Mouse (Mus musculus): ENCODE measurements around the gene Myl12a. TPM values are rescaled to one million over a fixed set of nuclear protein-coding genes. Genes with fewer than 3 reads are reported as not detected.

Myl12a gene
- polyA plus RNA-seq, 1 experiment from 2014 or later = 673 TPM

DNA sequence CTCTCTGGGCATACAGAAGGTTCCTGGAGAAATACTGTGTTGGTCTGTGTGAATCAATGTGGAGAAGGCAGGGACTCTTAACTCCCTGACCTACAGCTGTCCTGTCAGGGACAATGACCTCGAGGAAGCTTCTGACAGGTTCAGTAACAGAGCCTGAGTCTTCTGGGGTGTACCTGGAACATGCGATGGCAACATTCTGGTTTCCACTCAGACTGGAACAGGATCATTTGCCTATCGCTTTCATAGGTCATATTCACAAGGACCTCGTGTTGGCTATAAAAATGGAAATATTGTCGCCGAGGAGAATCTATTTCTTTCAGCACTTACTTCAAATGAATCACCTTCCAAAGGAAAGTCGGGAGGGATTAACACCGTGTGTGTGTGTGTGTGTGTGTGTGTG, 23.2 kb upstream of the Myl12a start:
- WGBS = 78% methylated on average over 8 of the region's 8 CpGs
- Histone ChIP-seq H3K9ac (no peak overlapping the region), H3K4me3 (no peak overlapping the region), H3K36me3 (no peaks in the 10 kb centered on the region), H3K4me1 (no peaks in the 10 kb centered on the region), H3K27me3 (no peaks in the 10 kb centered on the region), H3K27ac (no peak overlapping the region), H3K9me3 (no peaks in the 10 kb centered on the region), H3K4me2 (no peak overlapping the region)
- ATAC-seq (ENCODE audit: borderline replicate concordance, extremely low read depth, low FRiP score, low TSS enrichment) = no peak

DNA sequence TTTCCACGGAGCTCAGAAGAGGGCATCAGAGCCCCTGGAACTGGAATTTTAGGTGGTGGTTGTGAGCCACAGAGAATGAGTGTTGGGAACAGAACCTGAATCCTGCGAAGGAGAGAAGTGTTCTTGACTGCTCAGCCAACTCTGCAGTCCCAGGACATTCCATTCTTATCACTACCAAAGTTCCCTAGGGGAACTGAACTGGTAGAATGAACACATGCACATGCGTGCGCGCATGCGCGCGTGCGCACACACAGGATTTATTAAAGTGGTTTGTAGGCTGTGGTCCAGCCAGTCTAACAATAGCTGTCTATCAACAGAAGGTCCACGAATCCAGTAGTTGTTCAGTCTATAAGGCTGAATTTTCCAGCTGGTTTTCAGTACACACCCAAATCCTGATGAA, 21.4 kb upstream of the Myl12a start:
- H3K27ac ChIP-seq = no peak overlapping the region
- H3K4me1 ChIP-seq = peaks cover 7% of the 10 kb centered on the region; the same call in 1 of the 2 replicates
- no peaks in the 10 kb centered on the region for H3K9me3 ChIP-seq
- H3K4me3 ChIP-seq = no peak overlapping the region
- no peaks in the 10 kb centered on the region for H3K36me3 ChIP-seq
- 90% methylated on average over 10 of the region's 10 CpGs for WGBS
- ATAC-seq (ENCODE audit: borderline replicate concordance, extremely low read depth, low FRiP score, low TSS enrichment) = no peak
- no peak overlapping the region for H3K9ac ChIP-seq
- H3K4me2 ChIP-seq = no peak overlapping the region
- no peaks in the 10 kb centered on the region for H3K27me3 ChIP-seq

DNA sequence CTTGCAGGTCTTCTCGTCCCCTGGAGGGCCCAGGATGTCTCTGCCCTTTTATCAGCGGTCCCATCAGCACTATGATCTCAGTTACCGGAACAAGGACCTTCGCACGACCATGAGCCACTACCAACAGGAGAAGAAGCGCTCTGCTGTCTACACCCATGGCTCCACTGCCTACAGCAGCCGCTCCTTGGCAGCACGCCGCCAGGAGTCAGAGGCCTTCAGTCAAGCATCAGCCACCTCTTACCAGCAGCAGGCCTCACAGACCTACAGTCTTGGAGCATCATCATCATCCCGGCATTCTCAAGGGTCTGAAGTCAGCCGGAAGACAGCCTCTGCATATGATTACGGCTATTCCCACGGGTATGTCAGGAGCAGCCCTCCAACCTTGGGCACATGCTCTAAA, 20.2 kb upstream of the Myl12a start:
- no peak for ATAC-seq (ENCODE audit: borderline replicate concordance, extremely low read depth, low FRiP score, low TSS enrichment)
- H3K4me3 ChIP-seq = no peak overlapping the region
- H3K4me2 ChIP-seq = no peak overlapping the region
- peaks cover 7% of the 10 kb centered on the region; the same call in 1 of the 2 replicates for H3K4me1 ChIP-seq
- WGBS = 92% methylated on average over 13 of the region's 13 CpGs
- no peaks in the 10 kb centered on the region for H3K9me3 ChIP-seq
- H3K36me3 ChIP-seq = no peaks in the 10 kb centered on the region
- no peak overlapping the region for H3K9ac ChIP-seq
- H3K27ac ChIP-seq = no peak overlapping the region
- no peaks in the 10 kb centered on the region for H3K27me3 ChIP-seq

DNA sequence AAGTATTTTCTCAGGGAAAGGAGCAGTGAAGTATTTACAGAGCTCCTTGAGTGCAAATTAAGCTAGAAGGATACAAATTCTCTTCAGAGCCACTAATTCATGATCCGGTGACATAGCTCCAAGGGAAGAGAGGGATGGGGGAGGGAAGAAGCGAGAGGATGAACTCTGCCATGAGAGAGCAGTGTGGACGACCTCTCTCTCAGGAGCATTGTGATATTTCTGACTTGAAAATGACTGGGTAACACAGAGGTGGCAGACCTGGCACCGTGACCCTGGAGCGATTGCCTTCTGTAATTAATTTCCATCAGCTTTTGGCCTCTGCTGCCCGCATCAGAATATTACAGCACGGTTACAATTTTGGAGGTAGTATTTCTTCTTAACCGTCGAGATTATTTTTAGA, 17.2 kb upstream of the Myl12a start:
- H3K4me3 ChIP-seq = no peak overlapping the region
- H3K9me3 ChIP-seq = no peaks in the 10 kb centered on the region
- 51% methylated on average over 9 of the region's 9 CpGs for WGBS
- H3K27me3 ChIP-seq = no peaks in the 10 kb centered on the region
- no peaks in the 10 kb centered on the region for H3K36me3 ChIP-seq
- no peak for ATAC-seq (ENCODE audit: borderline replicate concordance, extremely low read depth, low FRiP score, low TSS enrichment)
- peaks cover 7% of the 10 kb centered on the region; the same call in 1 of the 2 replicates for H3K4me1 ChIP-seq
- H3K4me2 ChIP-seq = no peak overlapping the region
- H3K9ac ChIP-seq = no peak overlapping the region
- H3K27ac ChIP-seq = 0 out of 2 replicates have a peak overlapping the region, but pooled peaks have one; percentile 11

DNA sequence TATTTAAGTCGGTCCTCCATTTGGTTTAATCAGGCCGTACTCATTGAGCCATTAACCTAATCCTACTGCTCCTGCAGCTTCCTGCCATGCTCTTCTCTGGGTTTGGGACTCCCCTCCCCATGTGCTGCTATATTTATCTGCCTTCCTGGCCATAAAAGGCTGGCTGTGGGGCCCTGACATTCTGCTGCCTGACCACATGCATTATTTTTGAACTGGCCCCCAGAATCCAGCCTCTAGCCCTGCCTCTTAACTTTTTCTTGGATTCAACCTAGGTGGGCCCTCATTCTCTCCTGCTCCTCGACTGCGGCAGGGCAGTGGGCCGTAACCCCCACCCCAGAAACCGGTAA, 16.6 kb upstream of the Myl12a start:
- H3K4me3 ChIP-seq = no peak overlapping the region
- WGBS = 29% methylated on average over 6 of the region's 6 CpGs
- H3K36me3 ChIP-seq = no peaks in the 10 kb centered on the region
- H3K4me2 ChIP-seq = no peak overlapping the region
- 0 out of 2 replicates have a peak overlapping the region, but pooled peaks have one; percentile 11 for H3K27ac ChIP-seq
- ATAC-seq (ENCODE audit: borderline replicate concordance, extremely low read depth, low FRiP score, low TSS enrichment) = no peak
- H3K9ac ChIP-seq = no peak overlapping the region
- peaks cover 7% of the 10 kb centered on the region; the same call in 1 of the 2 replicates for H3K4me1 ChIP-seq
- H3K9me3 ChIP-seq = no peaks in the 10 kb centered on the region
- H3K27me3 ChIP-seq = no peaks in the 10 kb centered on the region

DNA sequence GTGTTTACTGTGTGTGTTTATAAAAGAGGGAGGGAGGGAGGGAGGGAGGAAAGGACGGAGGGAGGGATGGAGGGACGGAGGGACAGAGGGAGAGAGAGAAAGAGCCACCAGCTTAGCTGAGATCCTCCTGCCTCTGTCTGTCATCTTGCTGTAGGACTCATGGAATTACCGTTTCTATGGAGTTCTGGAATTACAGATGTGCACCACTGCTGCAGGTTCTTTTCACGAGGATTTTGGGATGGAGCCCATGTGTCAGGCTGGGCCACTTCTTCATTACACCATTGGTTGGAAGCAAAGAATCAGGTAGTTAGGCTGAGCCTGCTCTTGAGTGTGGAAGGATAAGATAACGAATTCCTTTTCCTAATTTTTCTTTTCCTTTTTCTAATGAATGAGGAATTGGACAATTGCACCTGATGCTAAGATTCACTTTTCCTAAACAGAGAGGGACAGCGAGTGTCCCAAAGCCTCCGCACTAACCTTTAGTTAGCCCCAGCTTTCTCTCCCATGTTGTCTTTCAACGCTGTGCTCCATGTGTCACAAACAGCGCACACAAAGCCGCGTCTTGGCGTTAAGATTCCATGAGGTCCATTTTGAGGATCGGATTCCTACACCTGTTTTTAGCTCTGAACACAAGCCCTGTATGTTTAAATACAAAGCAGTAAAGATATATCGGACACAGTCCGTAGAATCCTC, 16.1 kb upstream of the Myl12a start:
- Histone ChIP-seq H3K36me3 (no peaks in the 10 kb centered on the region), H3K9ac (no peak overlapping the region), H3K4me2 (no peak overlapping the region), H3K4me1 (peaks cover 7% of the 10 kb centered on the region; the same call in 1 of the 2 replicates), H3K9me3 (no peaks in the 10 kb centered on the region), H3K27ac (no peak overlapping the region), H3K4me3 (no peak overlapping the region), H3K27me3 (no peaks in the 10 kb centered on the region)
- ATAC-seq (ENCODE audit: borderline replicate concordance, extremely low read depth, low FRiP score, low TSS enrichment) = no peak
- WGBS = 83% methylated on average over 15 of the region's 15 CpGs

DNA sequence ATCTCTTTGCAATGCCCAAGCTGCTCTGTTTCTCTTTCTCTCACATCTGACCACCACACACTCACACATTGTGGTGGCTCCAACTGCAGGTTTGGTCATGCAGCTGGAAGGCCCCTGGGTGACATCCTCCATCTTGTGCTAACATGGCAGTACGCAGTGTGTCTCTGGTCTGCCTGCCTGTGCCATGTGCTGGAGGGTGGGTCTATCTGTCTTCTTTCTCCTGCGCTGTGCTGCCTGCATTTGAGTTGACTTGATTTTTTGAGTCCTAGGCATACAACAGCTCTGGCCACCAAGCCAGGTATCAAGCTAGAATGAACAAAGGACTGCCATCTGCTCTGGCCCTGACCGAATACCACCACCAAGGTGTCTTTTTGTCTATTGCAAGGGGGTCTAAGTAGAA, 15.5 kb upstream of the Myl12a start:
- 96% methylated on average over 3 of the region's 3 CpGs for WGBS
- H3K4me3 ChIP-seq = no peak overlapping the region
- no peak overlapping the region for H3K27ac ChIP-seq
- no peak for ATAC-seq (ENCODE audit: borderline replicate concordance, extremely low read depth, low FRiP score, low TSS enrichment)
- H3K27me3 ChIP-seq = no peaks in the 10 kb centered on the region
- no peak overlapping the region for H3K9ac ChIP-seq
- no peak overlapping the region for H3K4me2 ChIP-seq
- H3K36me3 ChIP-seq = no peaks in the 10 kb centered on the region
- peaks cover 11% of the 10 kb centered on the region; the same call in 1 of the 2 replicates for H3K4me1 ChIP-seq
- H3K9me3 ChIP-seq = no peaks in the 10 kb centered on the region

DNA sequence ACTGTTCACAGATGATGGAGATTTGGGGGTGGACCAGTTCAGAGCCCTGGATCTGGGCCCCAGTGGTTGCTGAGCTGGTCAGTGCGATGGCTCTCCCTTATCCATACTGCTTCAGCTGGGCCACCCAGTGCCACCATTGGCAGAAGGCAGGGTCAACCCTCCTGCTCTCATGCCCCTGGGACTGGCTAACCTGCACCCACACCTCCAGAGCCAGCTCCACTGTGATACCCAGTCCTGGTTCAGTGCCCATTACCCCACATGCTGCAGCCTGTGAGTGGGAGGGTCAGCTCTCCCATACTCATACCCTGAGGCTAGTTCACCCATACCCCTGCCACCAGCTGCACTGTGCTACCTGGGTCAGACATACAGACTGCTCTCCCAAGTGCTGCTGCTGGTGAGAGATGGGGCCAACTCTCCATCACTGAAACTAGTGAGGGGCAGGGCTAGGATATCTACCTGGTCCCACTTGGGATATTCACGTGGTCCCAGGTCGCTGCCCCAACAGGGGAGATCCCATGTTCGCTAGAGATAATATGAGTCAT, 14.8 kb upstream of the Myl12a start:
- Histone ChIP-seq H3K4me1 (peaks cover 11% of the 10 kb centered on the region; the same call in 1 of the 2 replicates), H3K4me2 (no peak overlapping the region), H3K27ac (no peak overlapping the region), H3K9me3 (no peaks in the 10 kb centered on the region), H3K36me3 (no peaks in the 10 kb centered on the region), H3K27me3 (no peaks in the 10 kb centered on the region), H3K9ac (no peak overlapping the region), H3K4me3 (no peak overlapping the region)
- peak; percentile 31 for ATAC-seq (ENCODE audit: borderline replicate concordance, extremely low read depth, low FRiP score, low TSS enrichment)
- 93% methylated on average over 4 of the region's 4 CpGs for WGBS

DNA sequence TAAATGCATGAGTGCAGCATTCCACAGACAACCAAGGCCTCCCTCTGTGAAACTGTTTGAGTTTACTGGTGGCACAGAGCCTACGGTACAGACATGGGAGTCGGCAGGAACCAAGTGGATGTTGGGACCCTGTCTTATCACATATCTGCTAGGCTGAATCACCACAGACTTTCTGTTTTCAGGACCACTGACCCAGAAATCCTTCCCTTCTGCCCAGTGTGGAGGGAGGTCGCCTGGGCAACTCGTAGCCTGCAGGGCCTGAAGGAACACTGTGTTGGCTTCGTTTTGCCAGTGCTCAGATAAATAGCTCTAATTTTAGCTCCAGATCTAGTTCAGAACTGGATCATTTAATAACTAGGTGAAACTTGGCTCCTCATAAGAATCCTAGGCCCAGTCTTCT, 12.2 kb upstream of the Myl12a start:
- Histone ChIP-seq H3K27ac (no peak overlapping the region), H3K9ac (no peak overlapping the region)

DNA sequence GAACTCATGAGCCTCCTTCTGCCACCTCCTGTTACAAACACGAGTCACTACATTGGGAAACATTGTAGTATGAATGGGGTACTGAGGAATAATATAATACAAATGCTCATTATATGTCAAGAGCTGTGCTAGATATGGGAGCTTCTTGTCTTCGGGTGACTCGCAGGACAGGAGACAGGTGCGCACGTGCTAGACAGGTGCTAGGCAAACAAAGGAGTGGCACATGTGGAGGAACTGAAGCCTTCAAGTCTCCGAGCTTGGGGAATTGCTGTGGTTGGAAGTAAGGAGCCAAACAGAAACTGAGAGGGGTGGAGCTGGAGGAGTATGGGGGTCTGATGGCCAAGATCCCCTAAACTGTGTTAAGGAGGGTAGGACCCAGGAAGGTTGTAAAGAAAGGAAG, 10.4 kb upstream of the Myl12a start:
- Histone ChIP-seq H3K4me2 (no peak overlapping the region), H3K36me3 (no peaks in the 10 kb centered on the region), H3K27ac (no peak overlapping the region), H3K4me3 (no peak overlapping the region), H3K27me3 (no peaks in the 10 kb centered on the region), H3K9ac (no peak overlapping the region), H3K9me3 (no peaks in the 10 kb centered on the region), H3K4me1 (peaks cover 4% of the 10 kb centered on the region; the same call in 1 of the 2 replicates)
- 56% methylated on average over 6 of the region's 6 CpGs for WGBS
- no peak for ATAC-seq (ENCODE audit: borderline replicate concordance, extremely low read depth, low FRiP score, low TSS enrichment)

More for the DNA sequence above, 12.2 kb upstream of the Myl12a start:
- H3K36me3 ChIP-seq = no peaks in the 10 kb centered on the region
- ATAC-seq (ENCODE audit: borderline replicate concordance, extremely low read depth, low FRiP score, low TSS enrichment) = no peak
- H3K4me1 ChIP-seq = peaks cover 11% of the 10 kb centered on the region; the same call in 1 of the 2 replicates
- WGBS = 62% methylated on average over 5 of the region's 5 CpGs
- H3K27me3 ChIP-seq = no peaks in the 10 kb centered on the region
- H3K4me3 ChIP-seq = no peak overlapping the region
- H3K4me2 ChIP-seq = no peak overlapping the region
- no peaks in the 10 kb centered on the region for H3K9me3 ChIP-seq

DNA sequence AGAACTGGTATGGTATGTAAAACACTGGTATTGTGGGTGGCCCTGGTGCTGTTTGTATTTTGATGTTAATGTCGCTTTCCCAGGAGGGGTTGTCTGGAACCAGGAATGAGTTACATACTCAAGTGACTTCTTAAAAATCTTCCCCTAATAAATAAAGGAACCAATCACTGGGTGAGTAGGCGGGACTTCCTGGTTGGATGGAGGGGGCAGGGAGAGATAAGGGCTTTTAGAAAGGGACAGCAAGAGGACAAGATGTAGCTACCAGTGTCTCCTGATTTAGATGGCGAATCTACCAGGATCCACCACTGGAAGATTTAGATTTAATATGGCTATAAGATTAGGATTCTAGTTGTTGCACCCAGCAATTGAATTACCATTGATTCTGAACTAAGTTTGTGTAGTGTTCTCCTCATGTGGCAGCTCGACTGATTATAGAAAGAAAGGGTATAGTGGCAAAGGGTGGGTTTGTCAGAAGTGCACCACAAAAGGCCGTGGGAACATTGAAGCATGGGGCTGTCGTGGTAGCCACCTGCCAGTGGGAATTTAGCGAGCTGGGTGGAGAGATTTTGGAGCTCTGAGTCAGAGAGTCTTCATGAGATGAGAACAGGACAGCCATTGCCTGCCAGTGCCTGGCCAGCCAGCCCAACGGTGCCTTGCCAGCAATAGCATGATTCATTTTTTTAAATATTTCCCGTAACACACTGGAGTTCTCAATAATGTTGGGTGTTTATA, 9.4 kb upstream of the Myl12a start:
- Histone ChIP-seq H3K4me3 (no peak overlapping the region), H3K9me3 (no peaks in the 10 kb centered on the region), H3K27ac (no peak overlapping the region), H3K4me2 (no peak overlapping the region), H3K27me3 (no peaks in the 10 kb centered on the region), H3K36me3 (no peaks in the 10 kb centered on the region), H3K4me1 (peaks cover 4% of the 10 kb centered on the region; the same call in 1 of the 2 replicates), H3K9ac (no peak overlapping the region)
- ATAC-seq (ENCODE audit: borderline replicate concordance, extremely low read depth, low FRiP score, low TSS enrichment) = no peak
- WGBS = 80% methylated on average over 9 of the region's 9 CpGs

DNA sequence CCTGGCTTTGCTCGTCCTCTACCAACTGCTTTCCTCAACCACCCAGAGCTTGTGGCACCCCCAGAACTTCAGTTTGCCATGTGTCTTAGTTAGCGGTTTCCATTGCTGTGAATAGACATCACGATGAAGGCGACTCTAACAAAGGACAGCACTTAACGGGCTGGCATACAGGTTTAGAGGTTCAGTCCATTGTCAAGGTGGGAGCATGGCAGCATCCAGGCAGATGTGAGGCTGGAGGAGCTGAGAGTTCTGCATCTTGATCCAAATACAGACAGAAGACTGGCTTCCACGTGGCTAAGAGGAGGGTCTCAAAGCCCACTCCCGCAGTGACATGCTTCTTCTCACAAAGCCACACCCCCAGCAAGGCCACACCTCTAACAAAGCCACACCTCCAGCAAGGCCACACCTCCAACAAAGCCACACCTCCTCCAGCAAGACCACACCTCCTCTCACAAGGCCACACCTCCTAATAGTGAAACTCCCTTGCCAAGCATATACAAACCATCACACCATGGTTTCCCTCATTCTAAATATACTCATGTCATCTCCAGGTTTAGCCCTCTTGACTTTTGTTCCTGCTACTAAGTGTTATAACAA, 8.1 kb upstream of the Myl12a start:
- ATAC-seq (ENCODE audit: borderline replicate concordance, extremely low read depth, low FRiP score, low TSS enrichment) = peak; percentile 52; the same call in 1 of the 2 replicates
- no peak overlapping the region for H3K27ac ChIP-seq
- no peak overlapping the region for H3K9ac ChIP-seq
- no peak overlapping the region for H3K4me2 ChIP-seq
- 60% methylated on average over 7 of the region's 7 CpGs for WGBS
- H3K4me3 ChIP-seq = no peak overlapping the region
- H3K9me3 ChIP-seq = no peaks in the 10 kb centered on the region
- no peaks in the 10 kb centered on the region for H3K36me3 ChIP-seq
- no peaks in the 10 kb centered on the region for H3K27me3 ChIP-seq
- peaks cover 4% of the 10 kb centered on the region; the same call in 1 of the 2 replicates for H3K4me1 ChIP-seq

All from lung, embryonic 15.5 days (tissue).